Mouse (Mus musculus) heart, embryonic 13.5 days (tissue): ENCODE data around the gene Tsen15. TPM values are rescaled to one million over a fixed set of nuclear protein-coding genes. Genes with fewer than 3 reads are reported as not detected.

Experiments used
- ATAC-seq: fragments of 200-750 bp; cut with Nextera tagmentation; 2 replicates; pipeline ENCODE4 v1.8.0; 2017; ENCODE audit warnings: moderate TSS enrichment; ENCODE audit not compliant: insufficient number of reproducible peaks, low FRiP score, low TSS enrichment; ENCODE audit errors: extremely low read depth
- H3K27ac ChIP-seq: fragments of 300-500 bp; sonication (generic); replicated peaks from 2 replicates; pipeline ENCODE4 v1.5.1; 2015; ENCODE audit warnings: moderate library complexity, mild to moderate bottlenecking, inconsistent platforms
- H3K27me3 ChIP-seq: fragments of 300-500 bp; sonication (generic); replicated peaks from 2 replicates; pipeline ENCODE4 v1.6.1; 2015; ENCODE audit warnings: mild to moderate bottlenecking, inconsistent platforms
- H3K36me3 ChIP-seq: fragments of 300-500 bp; sonication (generic); 2 replicates; pipeline ENCODE4 v1.6.1; 2015; ENCODE audit warnings: mild to moderate bottlenecking, inconsistent platforms
- H3K4me1 ChIP-seq: fragments of 300-500 bp; sonication (generic); 2 replicates; pipeline ENCODE4 v1.6.1; 2015; ENCODE audit warnings: inconsistent platforms
- H3K4me2 ChIP-seq: fragments of 300-500 bp; sonication (generic); 2 replicates; pipeline ENCODE4 v1.6.1; 2015; ENCODE audit warnings: inconsistent platforms, mild to moderate bottlenecking, moderate library complexity
- H3K4me3 ChIP-seq: fragments of 300-500 bp; sonication (generic); 2 replicates; pipeline ENCODE4 v1.5.1; 2015; ENCODE audit warnings: moderate library complexity, mild to moderate bottlenecking, inconsistent platforms
- H3K9ac ChIP-seq: fragments of 300-500 bp; sonication (generic); 2 replicates; pipeline ENCODE4 v1.6.1; 2015; ENCODE audit warnings: inconsistent platforms, mild to moderate bottlenecking, moderate library complexity
- H3K9me3 ChIP-seq: fragments of 300-500 bp; sonication (generic); 2 replicates; pipeline ENCODE4 v1.6.1; 2016; ENCODE audit warnings: inconsistent platforms
- WGBS: fragments of 180-500 bp; shearing (Covaris S2); methylation state at CpG from one replicate; pipeline ENCODE4 v1.1.7; 2015; ENCODE audit warnings: mixed read lengths; 5-methylcytosine and 5-hydroxymethylcytosine counted together
- polyA plus RNA-seq: library from polyadenylated mRNA; unstranded; fragments of >200 nt; fragmentation: Nextera tagmentation; extraction: Ambion mirVana; gene quantifications from 2 replicates; pipeline ENCODE4 v1.2.1, GENCODE M21; 2015

Tsen15 gene
- 59.0 and 66.5 TPM in 2 replicates for polyA plus RNA-seq

- peaks cover 14% of the 10 kb centered on the region for H3K36me3 ChIP-seq
- H3K9ac ChIP-seq = peak within 1 kb of the TSS; percentile 90
- H3K9me3 ChIP-seq = no peaks in the 10 kb centered on the region
- H3K27ac ChIP-seq = peak within 1 kb of the TSS; percentile 40; the same call in 1 of the 2 replicates
- H3K4me1 ChIP-seq = peaks cover 6% of the 10 kb centered on the region; the same call in 1 of the 2 replicates
- ATAC-seq = peak; percentile 88
- 0% methylated on average over 57 of the region's 57 CpGs for WGBS
- H3K27me3 ChIP-seq = no peaks in the 10 kb centered on the region
- peak within 1 kb of the TSS; percentile 83 for H3K4me2 ChIP-seq
- H3K4me3 ChIP-seq = peak within 1 kb of the TSS; percentile 86
These were observed at the start of gene Tsen15 for GRCm38 (mm10) chr1:152386188-152386835. Gene Tsen15 (minus strand): TSS chr1:152386688.

DNA sequence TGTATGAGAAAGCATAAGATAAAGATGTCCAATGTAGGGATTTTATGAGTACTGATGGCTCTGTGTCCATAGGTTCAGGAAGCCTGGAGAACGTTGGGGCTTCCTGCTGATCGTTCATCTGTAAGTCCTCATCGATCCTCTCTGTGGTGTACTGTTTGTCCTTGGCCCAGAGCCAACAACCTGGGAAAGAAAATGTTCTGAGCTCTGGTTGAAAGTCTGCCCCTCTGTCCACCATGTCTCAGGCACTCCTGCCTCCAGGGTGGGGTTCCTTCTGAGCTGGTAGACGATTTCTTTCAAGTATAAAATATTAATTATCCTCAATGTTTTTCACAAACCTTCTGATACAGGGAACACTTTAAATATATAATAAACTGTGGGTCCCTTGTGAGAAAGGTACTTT, 47.7 kb upstream of the Tsen15 start:
- 67% methylated on average over 4 of the region's 4 CpGs for WGBS
- H3K4me2 ChIP-seq = no peak overlapping the region
- no peak overlapping the region for H3K4me3 ChIP-seq
- H3K27ac ChIP-seq = no peak overlapping the region
- H3K36me3 ChIP-seq = no peaks in the 10 kb centered on the region
- H3K9me3 ChIP-seq = no peaks in the 10 kb centered on the region
- no peaks in the 10 kb centered on the region for H3K27me3 ChIP-seq
- H3K4me1 ChIP-seq = 0 out of 2 replicates have a peak, but pooled peaks cover 4% of the 10 kb centered on the region
- ATAC-seq = no peak
- H3K9ac ChIP-seq = no peak overlapping the region

DNA sequence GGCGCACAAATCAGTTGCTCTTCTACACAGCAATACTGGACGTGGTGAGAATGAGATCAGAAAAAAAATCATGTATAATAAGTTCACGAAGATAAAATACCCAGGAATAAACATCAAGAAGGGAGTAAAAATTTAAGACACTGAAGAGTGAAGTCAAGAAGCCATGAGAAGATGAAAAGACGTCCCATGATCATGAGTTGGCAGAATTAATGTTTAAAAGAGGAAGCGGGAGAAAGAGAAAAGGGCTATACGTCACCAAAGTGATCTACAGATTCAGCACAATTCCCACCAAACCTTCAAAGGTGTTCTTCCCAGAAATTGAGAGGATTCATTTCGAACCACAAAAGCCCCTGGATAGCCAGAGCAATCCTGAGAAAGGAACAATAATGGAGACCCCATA, 43.3 kb upstream of the Tsen15 start:
- Histone ChIP-seq H3K4me1 (peaks cover 8% of the 10 kb centered on the region), H3K9ac (no peak overlapping the region), H3K4me2 (no peak overlapping the region), H3K27me3 (no peaks in the 10 kb centered on the region), H3K36me3 (no peaks in the 10 kb centered on the region), H3K9me3 (no peaks in the 10 kb centered on the region), H3K4me3 (no peak overlapping the region), H3K27ac (no peak overlapping the region)
- no peak for ATAC-seq
- WGBS = 74% methylated on average over 7 of the region's 7 CpGs

DNA sequence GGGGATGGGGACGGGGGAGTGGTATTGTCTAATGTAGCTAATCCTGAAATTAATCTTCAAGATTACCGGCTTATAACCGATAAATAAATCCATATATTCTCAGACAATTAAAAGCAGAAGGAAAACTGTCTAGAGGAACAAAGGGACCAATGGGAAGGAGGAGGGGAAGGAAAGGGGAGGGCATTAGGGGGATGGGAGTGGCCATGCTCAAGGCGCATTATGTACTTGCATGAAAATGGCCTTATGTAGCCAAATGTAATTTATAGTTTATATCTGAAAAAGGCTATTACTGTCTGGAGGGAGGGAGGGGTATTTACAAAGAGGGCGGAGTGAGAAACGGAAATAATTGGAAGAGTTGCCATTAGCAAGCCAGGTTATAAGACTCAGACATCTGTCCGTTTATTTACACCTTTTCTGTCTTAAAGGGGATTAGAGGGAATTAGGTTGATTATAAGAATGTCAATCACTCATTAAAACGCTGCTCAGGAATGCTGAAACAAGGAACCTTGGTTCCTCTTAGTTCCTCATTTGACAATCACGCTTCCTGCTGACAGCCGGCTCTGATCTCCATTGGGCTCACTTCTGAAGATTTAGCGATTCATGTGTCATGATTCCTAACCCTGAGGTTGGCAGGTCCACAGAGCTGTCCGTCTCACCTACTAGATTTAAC, 41.6 kb upstream of the Tsen15 start:
- Histone ChIP-seq H3K27me3 (no peaks in the 10 kb centered on the region), H3K36me3 (no peaks in the 10 kb centered on the region), H3K4me1 (peaks cover 24% of the 10 kb centered on the region), H3K4me3 (no peak overlapping the region), H3K9ac (no peak overlapping the region), H3K9me3 (no peaks in the 10 kb centered on the region), H3K27ac (no peak overlapping the region), H3K4me2 (no peak overlapping the region)
- no peak for ATAC-seq
- WGBS = 65% methylated on average over 12 of the region's 12 CpGs

DNA sequence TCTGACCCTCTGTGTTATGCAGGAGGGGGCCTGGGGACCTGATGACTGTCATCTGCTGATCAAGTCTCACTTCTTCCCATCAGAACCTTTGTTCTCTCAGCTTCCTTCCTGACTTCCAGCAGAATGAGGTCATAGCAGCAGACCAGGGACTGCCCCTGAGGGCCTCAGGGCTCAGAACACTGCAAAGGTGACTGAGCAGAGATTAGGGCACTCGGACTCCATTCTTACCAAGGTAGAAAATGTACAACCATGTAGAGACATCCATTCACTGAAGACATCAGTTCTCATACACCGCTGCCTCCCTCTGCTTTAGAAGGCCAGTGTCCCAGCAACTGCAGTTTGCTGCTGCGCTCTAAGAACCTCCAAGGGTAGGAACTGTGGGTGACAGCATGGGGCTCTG, 36.6 kb upstream of the Tsen15 start:
- Histone ChIP-seq H3K27me3 (no peaks in the 10 kb centered on the region), H3K36me3 (no peaks in the 10 kb centered on the region), H3K27ac (peak overlapping the region; percentile 68), H3K4me2 (peak overlapping the region; percentile 11; the same call in 1 of the 2 replicates), H3K9me3 (no peaks in the 10 kb centered on the region), H3K4me1 (peaks cover 50% of the 10 kb centered on the region), H3K9ac (peak overlapping the region; percentile 38), H3K4me3 (no peak overlapping the region)
- 58% methylated on average over 3 of the region's 3 CpGs for WGBS
- no peak; the same call in 1 of the 2 replicates for ATAC-seq

- Histone ChIP-seq H3K9me3 (no peaks in the 10 kb centered on the region), H3K27me3 (no peaks in the 10 kb centered on the region), H3K4me3 (no peak overlapping the region), H3K36me3 (no peaks in the 10 kb centered on the region), H3K27ac (peak overlapping the region; percentile 68), H3K9ac (no peak overlapping the region), H3K4me1 (peaks cover 58% of the 10 kb centered on the region), H3K4me2 (no peak overlapping the region)
- ATAC-seq = no peak
- WGBS = 62% methylated on average over 3 of the region's 3 CpGs
These were observed 35.8 kb upstream of the Tsen15 start for GRCm38 (mm10) chr1:152422295-152422694.

DNA sequence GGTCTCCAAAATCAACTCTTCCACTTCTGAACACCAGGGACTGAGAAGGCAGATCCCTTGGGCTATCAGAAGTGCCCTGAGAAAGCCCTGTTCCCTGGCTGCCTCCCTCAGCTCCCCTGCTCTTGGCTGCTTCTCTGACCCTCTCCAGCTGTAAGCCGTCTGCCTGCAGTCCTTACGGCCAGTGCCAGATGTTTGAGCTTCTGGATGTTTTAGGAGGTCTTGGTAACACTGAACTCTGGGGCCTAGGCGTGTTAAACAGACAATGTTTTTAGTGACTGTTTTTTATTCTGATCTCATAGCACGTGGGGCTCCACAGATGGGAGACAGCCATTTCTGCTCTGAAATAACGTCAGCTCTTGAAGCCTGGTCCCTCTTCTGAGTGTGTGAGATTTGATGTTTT, 31.1 kb upstream of the Tsen15 start:
- WGBS = 18% methylated on average over 5 of the region's 5 CpGs
- no peak overlapping the region for H3K4me2 ChIP-seq
- H3K9ac ChIP-seq = peak overlapping the region; percentile 48; the same call in 1 of the 2 replicates

GRCm38 (mm10) chr1:152416306-152416904, 29.9 kb upstream of the Tsen15 start:
- no peaks in the 10 kb centered on the region for H3K27me3 ChIP-seq
- peaks cover 8% of the 10 kb centered on the region for H3K9me3 ChIP-seq
- H3K4me1 ChIP-seq = peaks cover 43% of the 10 kb centered on the region
- H3K9ac ChIP-seq = no peak overlapping the region
- no peaks in the 10 kb centered on the region; the same call in 1 of the 2 replicates for H3K36me3 ChIP-seq
- H3K4me3 ChIP-seq = no peak overlapping the region
- 0 out of 2 replicates have a peak overlapping the region, but pooled peaks have one; percentile 9 for H3K27ac ChIP-seq
- WGBS = 43% methylated on average over 13 of the region's 13 CpGs
- no peak overlapping the region for H3K4me2 ChIP-seq
- no peak for ATAC-seq

More for the DNA sequence above, 31.1 kb upstream of the Tsen15 start:
- ATAC-seq = no peak
- Histone ChIP-seq H3K9me3 (peaks cover 2% of the 10 kb centered on the region), H3K27ac (0 out of 2 replicates have a peak overlapping the region, but pooled peaks have one; percentile 32), H3K36me3 (no peaks in the 10 kb centered on the region), H3K27me3 (no peaks in the 10 kb centered on the region), H3K4me1 (peaks cover 53% of the 10 kb centered on the region), H3K4me3 (no peak overlapping the region)

- H3K9me3 ChIP-seq = peaks cover 8% of the 10 kb centered on the region
- WGBS = 77% methylated on average over 10 of the region's 10 CpGs
- H3K4me3 ChIP-seq = no peak overlapping the region
- H3K27ac ChIP-seq = no peak overlapping the region
- ATAC-seq = no peak
- H3K36me3 ChIP-seq = no peaks in the 10 kb centered on the region; the same call in 1 of the 2 replicates
- no peak overlapping the region for H3K4me2 ChIP-seq
- no peaks in the 10 kb centered on the region for H3K27me3 ChIP-seq
- H3K4me1 ChIP-seq = peaks cover 34% of the 10 kb centered on the region
- H3K9ac ChIP-seq = no peak overlapping the region
These were observed 28.0 kb upstream of the Tsen15 start for GRCm38 (mm10) chr1:152414451-152414850.

DNA sequence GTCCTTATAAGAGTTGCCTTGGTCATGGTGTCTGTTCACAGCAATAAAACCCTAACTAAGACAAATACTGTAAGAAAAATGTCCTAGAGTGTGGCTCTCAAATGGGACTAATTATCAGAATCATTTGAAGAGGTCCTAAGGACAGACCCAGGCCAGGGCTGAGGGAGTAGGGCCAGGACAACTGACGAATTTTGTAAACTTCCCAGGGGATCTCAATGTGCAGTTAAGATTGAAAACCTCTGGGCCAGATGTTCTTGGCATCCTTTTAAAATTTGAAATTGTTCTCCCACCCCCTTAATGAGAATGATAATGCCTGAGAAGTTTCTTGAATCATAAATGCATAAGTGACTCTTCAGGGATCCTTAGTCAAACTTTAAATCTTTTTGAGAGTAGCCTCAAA, 27.5 kb upstream of the Tsen15 start:
- Histone ChIP-seq H3K4me2 (no peak overlapping the region), H3K36me3 (no peaks in the 10 kb centered on the region; the same call in 1 of the 2 replicates), H3K9ac (no peak overlapping the region), H3K4me1 (peaks cover 34% of the 10 kb centered on the region), H3K27me3 (no peaks in the 10 kb centered on the region), H3K9me3 (peaks cover 8% of the 10 kb centered on the region), H3K4me3 (no peak overlapping the region), H3K27ac (no peak overlapping the region)
- ATAC-seq = no peak
- 68% methylated on average over 1 of the region's 1 CpGs for WGBS

DNA sequence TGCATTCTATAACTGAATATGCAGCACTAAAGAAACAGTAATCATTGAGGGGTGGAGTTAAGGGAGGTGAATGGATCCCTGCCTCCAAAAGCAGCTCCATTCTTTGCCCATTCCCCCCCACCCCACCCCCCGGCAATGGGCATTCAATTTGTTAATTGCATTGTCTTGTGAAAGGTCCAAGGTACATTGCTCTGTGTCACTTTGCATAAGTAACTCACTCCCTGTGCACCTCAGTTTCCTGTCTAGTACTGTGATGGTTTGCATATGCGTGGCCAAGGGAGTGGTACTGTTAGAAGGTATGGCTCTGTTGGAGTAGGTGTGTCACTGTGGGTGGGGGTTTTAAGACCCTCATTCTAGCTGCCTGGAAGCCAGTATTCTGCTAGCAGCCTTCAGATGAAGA, 26.6 kb upstream of the Tsen15 start:
- H3K4me1 ChIP-seq = peaks cover 31% of the 10 kb centered on the region
- 84% methylated on average over 2 of the region's 2 CpGs for WGBS
- no peak overlapping the region for H3K27ac ChIP-seq
- no peaks in the 10 kb centered on the region for H3K27me3 ChIP-seq
- no peak overlapping the region for H3K4me3 ChIP-seq
- ATAC-seq = no peak
- no peaks in the 10 kb centered on the region; the same call in 1 of the 2 replicates for H3K36me3 ChIP-seq
- no peak overlapping the region for H3K9ac ChIP-seq
- H3K4me2 ChIP-seq = no peak overlapping the region
- H3K9me3 ChIP-seq = peaks cover 8% of the 10 kb centered on the region
